Mouse (Mus musculus) heart, postnatal 4 days (tissue): ENCODE measurements around the gene Fam13c. TPM values are rescaled to one million over a fixed set of nuclear protein-coding genes. Genes with fewer than 3 reads are reported as not detected.

Experiments used
- DNase-seq: peaks from one replicate; pipeline ENCODE4 v3.0.0; 2021
- total RNA-seq, 2 experiments: library from RNA; stranded (reverse); gene quantifications; 2 replicates each; pipeline ENCODE4 v1.2.3; 2021

The Fam13c gene
- total RNA-seq, 2 experiments from 2014 or later = 7.2 to 8.2 TPM

GRCm38 (mm10) chr10:70521379-70521778 is 81.1 kb downstream of the Fam13c start:
- DNase-seq = no peak

GRCm38 (mm10) chr10:70530185-70530823 is 90.0 kb downstream of the Fam13c start:
- DNase-seq = no peak

- no peak for DNase-seq
These were observed 92.0 kb downstream of the Fam13c start for GRCm38 (mm10) chr10:70532249-70532648.

GRCm38 (mm10) chr10:70533301-70533781 is 93.1 kb downstream of the Fam13c start:
- DNase-seq = no peak

GRCm38 (mm10) chr10:70533986-70534385 is 93.7 kb downstream of the Fam13c start:
- DNase-seq = no peak

GRCm38 (mm10) chr10:70534571-70534970 is 94.3 kb downstream of the Fam13c start:
- DNase-seq = no peak

GRCm38 (mm10) chr10:70535401-70535800 is 95.1 kb downstream of the Fam13c start:
- no peak for DNase-seq

GRCm38 (mm10) chr10:70537694-70538093 is 97.4 kb downstream of the Fam13c start:
- no peak for DNase-seq

- no peak for DNase-seq
These were observed 99.0 kb downstream of the Fam13c start for GRCm38 (mm10) chr10:70539251-70539650.

- peak; percentile 40 for DNase-seq
These were observed 100.3 kb downstream of the Fam13c start for GRCm38 (mm10) chr10:70540456-70541195.

GRCm38 (mm10) chr10:70542857-70543256 is 102.6 kb downstream of the Fam13c start:
- no peak for DNase-seq

- DNase-seq = no peak
These were observed 112.2 kb downstream of the Fam13c start for GRCm38 (mm10) chr10:70552531-70552930.

- peak; percentile 82 for DNase-seq
These were observed 123.4 kb downstream of the Fam13c start for GRCm38 (mm10) chr10:70563636-70564035.

GRCm38 (mm10) chr10:70581556-70582211 is 141.4 kb downstream of the Fam13c start:
- no peak for DNase-seq

- DNase-seq = no peak
These were observed 143.9 kb downstream of the Fam13c start for GRCm38 (mm10) chr10:70584171-70584570.

GRCm38 (mm10) chr10:70586876-70587405 is 146.7 kb downstream of the Fam13c start:
- DNase-seq = no peak

GRCm38 (mm10) chr10:70594007-70594406 is 153.7 kb downstream of the Fam13c start:
- peak; percentile 38 for DNase-seq

GRCm38 (mm10) chr10:70598081-70598515 is 157.8 kb downstream of the Fam13c start:
- DNase-seq = peak; percentile 40

GRCm38 (mm10) chr10:70598516-70599125 is 158.3 kb downstream of the Fam13c start:
- peak; percentile 10 for DNase-seq

- DNase-seq = peak; percentile 22
These were observed 159.0 kb downstream of the Fam13c start for GRCm38 (mm10) chr10:70599126-70599924.

- DNase-seq = no peak
These were observed 159.6 kb downstream of the Fam13c start for GRCm38 (mm10) chr10:70599925-70600305.
